In genomic region chr12:49827769-49828168, GRCm38 (mm10) we compare ENCODE assay signal across 25 mouse cellular contexts.
DNase-seq lines count a peak whose midpoint lies in the region; ATAC-seq and TF ChIP-seq lines count a peak whose summit lies in the region.
"Had no signal": no experiment of that assay in that cellular context is flagged by ENCODE, and none has a peak within 500 bp of the region (broad histone marks: within the 10 kb centered on the region; RNA-seq: fewer than 3 reads in every experiment).

No protein-coding gene starts in this region.

- H3K27ac ChIP-seq in forebrain, embryonic 14.5 days (ENCODE audit: low read depth, low read length): no peak overlapping the region
- H3K27ac ChIP-seq in forebrain, postnatal 0 days (ENCODE audit: low read depth, low read length): no peak overlapping the region
- H3K27ac ChIP-seq in forebrain, embryonic 16.5 days (ENCODE audit: low read length): peak overlapping the region; percentile 63
- H3K27ac ChIP-seq in forebrain, embryonic 11.5 days (ENCODE audit: low read depth, low read length): no peak overlapping the region
- H3K27ac ChIP-seq: embryonic facial prominence, embryonic 13.5 days; embryonic facial prominence, embryonic 15.5 days; forebrain, embryonic 10.5 days had no signal

- no peak for TF ChIP-seq CTCF in forebrain, postnatal 0 days (IDR thresholded peaks at IDR 0.05; ENCODE audit: low read depth)
- no peak for TF ChIP-seq CTCF in brain, embryonic 14.5 days (IDR thresholded peaks at IDR 0.05; ENCODE audit: borderline replicate concordance, extremely low read depth, insufficient read depth, insufficient read length)

- peak; percentile 54 for DNase-seq in forebrain, embryonic 14.5 days (ENCODE audit: low spot score)
- no peak for DNase-seq in forebrain, postnatal 0 days
- DNase-seq in forebrain, embryonic 11.5 days (ENCODE audit: low spot score): no peak
- peak; percentile 51 for DNase-seq in brain, embryonic 14.5 days (ENCODE audit: low read depth)
- DNase-seq: adrenal gland, adult 8-10 months; adrenal gland, postnatal 14 days; adrenal gland, postnatal 36 days; B cell, adult 2 months; cerebellum, adult 11 months; cerebellum, adult 18-20 months; cerebellum, adult 8-10 months; cerebellum, adult 9-11 months; cerebellum, postnatal 14 days; cerebellum, postnatal 36 days; embryo, embryonic 11 days had no signal

- ATAC-seq in forebrain, embryonic 14.5 days: no peak
- ATAC-seq in forebrain, postnatal 0 days: no peak
- ATAC-seq in forebrain, embryonic 16.5 days: no peak
- ATAC-seq in forebrain, embryonic 11.5 days (replicated peaks; ENCODE audit: low FRiP score): no peak
- ATAC-seq: activated CD4-positive, CD25-positive, alpha-beta regulatory T cell, adult 4 months; CD4-positive, CD25-positive, alpha-beta regulatory T cell, adult 4 months; Patski had no signal

- H3K36me3 ChIP-seq in forebrain, embryonic 14.5 days (ENCODE audit: control insufficient read depth, insufficient read depth, low read length): no peaks in the 10 kb centered on the region
- no peaks in the 10 kb centered on the region for H3K36me3 ChIP-seq in forebrain, postnatal 0 days (ENCODE audit: insufficient read depth)
- H3K36me3 ChIP-seq in forebrain, embryonic 16.5 days (ENCODE audit: control insufficient read depth, insufficient read depth): no peaks in the 10 kb centered on the region
- no peaks in the 10 kb centered on the region for H3K36me3 ChIP-seq in forebrain, embryonic 11.5 days (ENCODE audit: control insufficient read depth, insufficient read depth, low read length)
- H3K36me3 ChIP-seq: embryonic facial prominence, embryonic 13.5 days; embryonic facial prominence, embryonic 15.5 days; forebrain, embryonic 10.5 days; G1E had no signal

- H3K27me3 ChIP-seq in forebrain, embryonic 14.5 days (replicated peaks; ENCODE audit: control insufficient read depth, insufficient read depth, low read length): no peaks in the 10 kb centered on the region
- no peaks in the 10 kb centered on the region for H3K27me3 ChIP-seq in forebrain, postnatal 0 days (ENCODE audit: insufficient read depth, low read length)
- no peaks in the 10 kb centered on the region for H3K27me3 ChIP-seq in forebrain, embryonic 16.5 days (replicated peaks; ENCODE audit: control insufficient read depth, insufficient read depth, low read length)
- H3K27me3 ChIP-seq in forebrain, embryonic 11.5 days (ENCODE audit: control insufficient read depth, insufficient read depth, low read length): no peaks in the 10 kb centered on the region
- H3K27me3 ChIP-seq: CH12.LX; embryonic facial prominence, embryonic 13.5 days; embryonic facial prominence, embryonic 15.5 days; Patski had no signal

- TF ChIP-seq POLR2A in brain, embryonic 14.5 days (IDR thresholded peaks at IDR 0.05; ENCODE audit: borderline replicate concordance, extremely low read depth, insufficient read depth, insufficient read length, poor library complexity, severe bottlenecking): no peak

- no peaks in the 10 kb centered on the region for H3K9me3 ChIP-seq in forebrain, embryonic 14.5 days (replicated peaks; ENCODE audit: control insufficient read depth, low read length)
- no peaks in the 10 kb centered on the region for H3K9me3 ChIP-seq in forebrain, postnatal 0 days (ENCODE audit: low read length)
- H3K9me3 ChIP-seq in forebrain, embryonic 16.5 days (ENCODE audit: control insufficient read depth, low read length): no peaks in the 10 kb centered on the region
- H3K9me3 ChIP-seq in forebrain, embryonic 11.5 days (ENCODE audit: control insufficient read depth, low read length): no peaks in the 10 kb centered on the region
- H3K9me3 ChIP-seq: embryonic facial prominence, embryonic 13.5 days; embryonic facial prominence, embryonic 15.5 days; forebrain, embryonic 10.5 days; G1E had no signal

- H3K9ac ChIP-seq in forebrain, embryonic 14.5 days (ENCODE audit: low read length): no peak overlapping the region
- H3K9ac ChIP-seq in forebrain, postnatal 0 days: no peak overlapping the region
- H3K9ac ChIP-seq in forebrain, embryonic 16.5 days (replicated peaks; ENCODE audit: low read depth, low read length): no peak overlapping the region
- no peak overlapping the region for H3K9ac ChIP-seq in forebrain, embryonic 11.5 days (ENCODE audit: low read length)
- H3K9ac ChIP-seq: embryonic facial prominence, embryonic 13.5 days; embryonic facial prominence, embryonic 15.5 days had no signal

- H3K4me1 ChIP-seq in forebrain, embryonic 14.5 days (ENCODE audit: control insufficient read depth, insufficient read depth, low read length): no peaks in the 10 kb centered on the region
- peaks cover 8% of the 10 kb centered on the region; the same call in 1 of the 2 replicates for H3K4me1 ChIP-seq in forebrain, postnatal 0 days (ENCODE audit: insufficient read depth)
- peaks cover 7% of the 10 kb centered on the region for H3K4me1 ChIP-seq in forebrain, embryonic 16.5 days (replicated peaks; ENCODE audit: control insufficient read depth, insufficient read depth, low read length)
- no peaks in the 10 kb centered on the region for H3K4me1 ChIP-seq in forebrain, embryonic 11.5 days (replicated peaks; ENCODE audit: control insufficient read depth, insufficient read depth, low read length)
- H3K4me1 ChIP-seq: embryonic facial prominence, embryonic 13.5 days; embryonic facial prominence, embryonic 15.5 days had no signal

- no peak overlapping the region for H3K4me2 ChIP-seq in forebrain, embryonic 14.5 days (ENCODE audit: low read length)
- no peak overlapping the region for H3K4me2 ChIP-seq in forebrain, postnatal 0 days (ENCODE audit: low read depth)
- H3K4me2 ChIP-seq in forebrain, embryonic 16.5 days (ENCODE audit: low read length): no peak overlapping the region
- H3K4me2 ChIP-seq in forebrain, embryonic 11.5 days (ENCODE audit: low read depth, low read length, severe bottlenecking): no peak overlapping the region
- H3K4me2 ChIP-seq: embryonic facial prominence, embryonic 13.5 days; embryonic facial prominence, embryonic 15.5 days had no signal

- no peak overlapping the region for H3K4me3 ChIP-seq in forebrain, embryonic 14.5 days (ENCODE audit: low read depth, low read length)
- H3K4me3 ChIP-seq in forebrain, postnatal 0 days (ENCODE audit: low read depth, low read length): no peak overlapping the region
- no peak overlapping the region for H3K4me3 ChIP-seq in forebrain, embryonic 16.5 days (replicated peaks; ENCODE audit: low read length)
- no peak overlapping the region for H3K4me3 ChIP-seq in forebrain, embryonic 11.5 days (ENCODE audit: low read depth, low read length)
- H3K4me3 ChIP-seq: embryonic facial prominence, embryonic 13.5 days; embryonic facial prominence, embryonic 15.5 days; erythroblast, embryonic 14.5 days; forebrain, embryonic 10.5 days had no signal

- 44% methylated on average over 3 of the region's 3 CpGs for WGBS in forebrain, embryonic 14.5 days
- 35% methylated on average over 3 of the region's 3 CpGs for WGBS in forebrain, postnatal 0 days
- WGBS in forebrain, embryonic 16.5 days: 43% methylated on average over 3 of the region's 3 CpGs
- 68% methylated on average over 3 of the region's 3 CpGs for WGBS in forebrain, embryonic 11.5 days

Comparison
In these comparisons a context has a peak if more than half of its experiments do, and no peak if none do; other contexts are left out.
1. DNase-seq: peak in forebrain, embryonic 14.5 days (single experiment) and brain, embryonic 14.5 days (single experiment); none in forebrain, postnatal 0 days (single experiment) and forebrain, embryonic 11.5 days (single experiment).